Mouse (Mus musculus) left cerebral cortex, adult 2 months (tissue): ENCODE results near the gene 1700092M07Rik. TPM values are rescaled to one million over a fixed set of nuclear protein-coding genes. Genes with fewer than 3 reads are reported as not detected.

Source experiments
- DNase-seq, 2 experiments: peaks; one replicate each; pipeline ENCODE4 v3.0.0; 2021 to 2022; ENCODE audit warnings: low spot score in 2 of 2, mixed read lengths in 1 of 2; ENCODE audit errors: extremely low spot score in 1 of 2
- H3K27ac ChIP-seq: fragments of 200-600 bp; 2 replicates; pipeline ENCODE4 v1.8.1; 2022
- H3K4me3 ChIP-seq: fragments of 200-600 bp; 2 replicates; pipeline ENCODE4 v1.8.1; 2022
- CTCF ChIP-seq: fragments of 200-600 bp; IDR thresholded peaks from 2 replicates; pipeline ENCODE4 v1.8.1; 2022; ENCODE audit warnings: antibody characterized with exemption, mild to moderate bottlenecking, moderate library complexity
- intact Hi-C: fragments of 180-260 bp; cut with DNase I; formaldehyde crosslinking; loops from one replicate; pipeline ENCODE4 v1.15.1; 2025
- total RNA-seq, 2 experiments: library from RNA; stranded (reverse); gene quantifications; 2 replicates each; pipeline ENCODE4 v1.2.3; 2021

1700092M07Rik gene
- total RNA-seq, 2 experiments from 2014 or later = 1.4 to 1.8 TPM

- TF ChIP-seq CTCF = no peak
- Histone ChIP-seq H3K4me3 (no peak overlapping the region), H3K27ac (no peak overlapping the region)
- no peak for DNase-seq
- intact Hi-C loops = no loop called here
Measured at GRCm38 (mm10) chr19:8734334-8734733, 6.2 kb upstream of the 1700092M07Rik start.

- intact Hi-C loops = no loop called here
- peak; percentile 92 to 97 for DNase-seq
- Histone ChIP-seq H3K4me3 (peak within 1 kb of the TSS; percentile 68), H3K27ac (peak within 1 kb of the TSS; percentile 90)
- no peak for TF ChIP-seq CTCF
Measured at GRCm38 (mm10) chr19:8735389-8736159, 4.9 kb upstream of the 1700092M07Rik start, which contains the start of gene Wdr74. TSS of gene Wdr74 (plus strand) at chr19:8735827.

DNA sequence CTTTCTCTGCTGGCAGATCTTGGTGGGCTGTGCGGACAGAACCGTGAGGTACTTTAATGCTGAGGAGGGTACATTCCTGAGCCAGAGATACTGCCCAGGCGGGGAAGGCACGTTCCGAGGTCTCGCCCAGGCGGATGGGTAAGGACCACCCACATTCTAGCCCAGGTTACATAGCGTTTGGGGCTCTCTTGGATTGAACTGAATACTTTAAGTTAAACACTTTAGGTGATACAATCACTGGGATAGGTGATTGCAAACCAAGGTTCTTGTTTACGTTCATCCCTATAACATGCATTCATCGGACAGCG, 4.4 kb upstream of the 1700092M07Rik start:
- Histone ChIP-seq H3K4me3 (peak overlapping the region; percentile 68), H3K27ac (peak overlapping the region; percentile 90; the same call in 1 of the 2 replicates)
- TF ChIP-seq CTCF = no peak
- intact Hi-C loops = no loop called here
- DNase-seq = no peak

DNA sequence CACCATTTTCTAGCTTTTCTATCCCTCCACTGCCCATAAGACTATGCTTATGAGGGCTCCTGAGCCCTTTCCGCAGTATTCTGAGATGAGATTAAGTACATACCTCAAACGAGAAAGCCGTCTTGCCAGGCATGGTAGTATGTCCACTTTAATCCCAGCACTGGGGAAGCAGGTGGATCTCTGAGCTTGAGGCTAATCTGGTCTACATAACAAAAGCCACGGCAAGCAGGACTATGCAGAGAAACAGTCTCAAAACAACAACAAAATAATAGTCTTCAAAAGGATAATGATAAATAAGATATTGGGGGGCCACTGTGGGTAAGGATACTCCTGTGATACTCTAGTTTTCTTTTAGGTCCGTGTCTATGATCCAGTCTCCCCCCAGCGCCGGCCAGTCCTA, 1.6 kb upstream of the 1700092M07Rik start:
- intact Hi-C loops = no loop called here
- Histone ChIP-seq H3K27ac (no peak overlapping the region), H3K4me3 (no peak overlapping the region)
- no peak for DNase-seq
- TF ChIP-seq CTCF = no peak

DNA sequence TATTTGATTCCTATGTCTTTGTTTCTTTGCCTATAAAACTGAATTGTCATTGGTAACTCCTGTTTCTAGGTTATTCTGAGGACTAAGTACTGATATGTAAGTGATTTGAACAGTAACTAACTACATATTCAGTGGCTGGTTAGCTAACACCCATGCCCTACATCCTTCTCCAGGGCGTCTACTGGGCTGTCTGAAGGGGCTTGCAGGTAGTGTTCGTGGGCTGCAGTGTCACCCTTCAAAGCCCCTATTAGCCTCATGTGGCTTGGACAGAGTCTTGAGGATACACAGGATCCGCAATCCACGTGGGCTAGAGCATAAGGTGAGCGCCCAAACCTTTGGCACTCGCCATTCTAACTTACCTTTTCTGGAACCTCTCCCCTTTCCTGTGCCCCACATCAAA, 872 bp upstream of the 1700092M07Rik start:
- Histone ChIP-seq H3K27ac (no peak overlapping the region), H3K4me3 (no peak overlapping the region)
- intact Hi-C loops = no loop called here
- no peak for DNase-seq
- no peak for TF ChIP-seq CTCF

- peak; percentile 89 to 94 for DNase-seq
- TF ChIP-seq CTCF = peak; percentile 18
- intact Hi-C loops = no loop called here
Measured at GRCm38 (mm10) chr19:8741243-8741869, 838 bp downstream of the 1700092M07Rik start, which contains the start of gene Stx5a. TSS of gene Stx5a (plus strand) at chr19:8741413.

DNA sequence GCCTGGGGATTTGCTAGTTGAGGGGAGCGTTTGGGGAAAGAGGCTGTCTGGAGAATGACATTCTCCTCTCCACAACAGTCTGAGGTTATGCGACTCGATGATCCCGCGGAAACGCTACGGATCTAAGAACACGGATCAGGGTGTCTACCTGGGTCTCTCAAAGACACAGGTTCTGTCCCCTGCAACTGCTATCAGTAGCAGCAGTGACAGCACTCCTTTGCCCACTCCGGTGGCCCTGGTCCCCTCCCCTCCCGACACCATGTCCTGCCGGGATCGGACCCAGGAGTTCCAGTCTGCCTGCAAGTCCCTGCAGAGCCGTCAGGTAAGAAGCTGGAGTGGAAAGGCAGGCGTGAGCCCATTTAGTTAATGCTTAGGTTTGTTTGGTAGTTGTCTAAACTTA, 1.7 kb downstream of the 1700092M07Rik start:
- TF ChIP-seq CTCF = no peak
- peak overlapping the region; percentile 82 for H3K4me3 ChIP-seq
- intact Hi-C loops = no loop called here
- DNase-seq = no peak
- H3K27ac ChIP-seq = peak overlapping the region; percentile 96

More at GRCm38 (mm10) chr19:8741243-8741869, 838 bp downstream of the 1700092M07Rik start, which contains the start of gene Stx5a:
- H3K4me3 ChIP-seq = peak within 1 kb of the TSS; percentile 82
- peak within 1 kb of the TSS; percentile 96 for H3K27ac ChIP-seq

GRCm38 (mm10) chr19:8745382-8745781, 4.9 kb downstream of the 1700092M07Rik start:
- no peak for DNase-seq
- intact Hi-C loops = no loop called here
- no peak for TF ChIP-seq CTCF

DNA sequence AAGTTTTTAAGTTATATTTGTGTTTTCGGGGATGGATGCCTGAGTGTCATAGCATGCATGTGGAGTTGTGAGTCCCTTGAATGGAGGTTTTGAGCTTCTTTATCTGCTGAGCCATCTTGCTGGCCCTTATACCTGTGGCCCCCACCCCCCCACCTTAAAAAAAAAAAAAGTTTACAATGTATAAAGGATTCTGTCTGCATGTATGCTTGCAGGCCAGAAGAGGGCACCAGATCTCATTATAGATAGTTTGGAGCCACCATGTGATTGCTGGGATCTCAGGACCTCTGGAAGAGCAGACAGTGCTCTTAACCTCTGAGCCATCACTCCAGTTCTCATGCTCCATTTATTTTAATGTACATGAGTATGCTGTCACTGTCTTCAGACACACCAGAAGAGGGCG, 6.8 kb downstream of the 1700092M07Rik start:
- DNase-seq = no peak
- Histone ChIP-seq H3K4me3 (no peak overlapping the region), H3K27ac (no peak overlapping the region)
- TF ChIP-seq CTCF = peak; percentile 39
- intact Hi-C loops = no loop called here

More at GRCm38 (mm10) chr19:8745382-8745781, 4.9 kb downstream of the 1700092M07Rik start:
- H3K27ac ChIP-seq = no peak overlapping the region
- H3K4me3 ChIP-seq = no peak overlapping the region

- intact Hi-C loops = no loop called here
- Histone ChIP-seq H3K4me3 (no peak overlapping the region; the same call in 1 of the 2 replicates), H3K27ac (no peak overlapping the region)
- no peak for DNase-seq
- no peak for TF ChIP-seq CTCF
Measured at GRCm38 (mm10) chr19:8755652-8756051, 15.1 kb downstream of the 1700092M07Rik start.

- Histone ChIP-seq H3K27ac (peak within 1 kb of the TSS; percentile 91), H3K4me3 (peak within 1 kb of the TSS; percentile 93)
- intact Hi-C loops = loop anchor here (1.0 kb wide), 1 partner anchor 17 kb away; the partner anchor contains the start of gene Tmem179b
- no peak; the same call in 1 of the 2 replicates for TF ChIP-seq CTCF
- peak; percentile 93 to 94 for DNase-seq
Measured at GRCm38 (mm10) chr19:8756635-8757387, 16.3 kb downstream of the 1700092M07Rik start, which contains the start of gene Nxf1. TSS of gene Nxf1 (plus strand) at chr19:8757073.

DNA sequence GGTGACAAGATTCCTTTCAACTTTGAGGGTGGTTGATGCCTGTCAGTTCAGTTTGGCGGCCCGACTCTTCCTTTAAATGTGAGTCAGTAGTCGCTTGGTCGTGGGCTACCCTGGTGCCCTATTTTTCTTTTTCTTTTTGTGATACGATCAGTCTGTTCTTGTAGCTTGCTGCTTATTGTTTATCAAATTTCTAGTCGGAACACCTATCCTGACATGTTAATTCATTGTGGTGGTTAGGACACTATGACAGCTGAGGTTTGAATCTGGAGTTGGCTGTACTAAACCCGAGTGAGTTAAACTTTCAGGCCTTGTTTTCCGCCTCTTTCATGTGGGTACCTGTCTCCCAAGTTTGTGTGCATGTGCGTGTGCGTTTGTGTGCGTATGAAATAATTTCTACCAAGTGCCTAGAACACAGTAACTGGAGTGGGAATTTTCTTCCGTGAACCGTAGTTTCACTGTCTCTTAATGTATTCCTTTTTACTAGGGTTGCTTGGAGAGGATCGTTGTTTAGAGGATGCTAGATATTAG, 17.0 kb downstream of the 1700092M07Rik start:
- H3K4me3 ChIP-seq = peak overlapping the region; percentile 93
- intact Hi-C loops = loop anchor here (1.0 kb wide), 1 partner anchor 17 kb away; the partner anchor contains the start of gene Tmem179b
- no peak for DNase-seq
- peak overlapping the region; percentile 91 for H3K27ac ChIP-seq
- TF ChIP-seq CTCF = no peak
